Mouse (Mus musculus): Measurements from ENCODE around the gene Rps5. TPM values are rescaled to one million over a fixed set of nuclear protein-coding genes. Genes with fewer than 3 reads are reported as not detected.

Rps5 gene
- polyA plus RNA-seq, 1 experiment = 2,242 TPM

DNA sequence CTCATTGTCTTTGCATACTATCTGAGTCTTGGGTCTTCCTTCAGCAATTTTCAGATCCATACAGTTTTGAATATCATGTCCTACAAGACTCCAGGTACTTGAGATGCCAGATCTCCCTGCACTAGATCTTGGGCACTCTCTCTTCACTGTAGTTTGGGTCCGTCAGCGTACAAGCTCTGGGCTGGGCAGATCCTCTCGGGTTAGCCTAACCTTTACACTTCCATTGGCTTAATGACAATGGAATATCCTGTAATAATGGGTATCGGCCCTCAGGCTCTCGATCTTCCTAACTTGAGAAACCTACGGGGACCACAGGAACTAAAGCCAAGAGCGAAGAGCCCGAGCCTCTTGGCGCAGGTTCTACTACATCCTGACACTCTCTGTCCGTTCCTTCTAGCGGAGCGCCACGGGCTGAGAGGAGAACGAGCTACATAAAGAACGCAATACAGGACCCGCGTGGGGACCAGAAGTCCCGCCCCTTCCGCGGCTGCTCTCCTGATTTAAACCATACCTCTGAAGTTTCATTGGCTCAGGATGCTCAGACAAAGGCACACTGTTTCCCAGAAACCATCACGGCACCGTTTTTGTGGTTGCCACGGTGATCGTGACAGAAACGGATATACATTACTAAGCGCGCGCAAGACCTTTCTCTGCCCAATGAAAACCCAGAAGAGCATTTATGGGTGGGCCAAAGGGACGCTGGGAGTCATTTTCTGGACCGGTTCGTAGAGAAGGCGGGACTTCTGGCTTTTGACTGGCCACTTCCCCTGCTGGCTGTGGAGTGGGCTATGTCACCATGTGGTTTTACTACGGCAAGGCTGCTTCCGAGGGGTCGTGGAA is 27.2 kb downstream of the Rps5 start:
- 7% methylated on average over 35 of the region's 35 CpGs for WGBS
- TF ChIP-seq POLR2A (IDR thresholded peaks at IDR 0.05; ENCODE audit: low read depth, low read length) (peak; percentile 43; the same call in 1 of the 2 replicates), CTCF (IDR thresholded peaks at IDR 0.05; ENCODE audit: extremely low read depth, insufficient read length, insufficient replicate concordance, low read depth, low read length) (no peak)

GRCm38 (mm10) chr7:12949872-12950229 is 27.8 kb downstream of the Rps5 start:
- 1% methylated on average over 16 of the region's 16 CpGs for WGBS
- no peak for TF ChIP-seq CTCF (IDR thresholded peaks at IDR 0.05; ENCODE audit: extremely low read depth, insufficient read length, insufficient replicate concordance, low read depth, low read length)
- Histone ChIP-seq H3K27me3 (ENCODE audit: control insufficient read depth, insufficient read depth, low read length) (no peaks in the 10 kb centered on the region), H3K36me3 (ENCODE audit: control insufficient read depth, insufficient read depth, low read length) (no peaks in the 10 kb centered on the region), H3K4me1 (ENCODE audit: control insufficient read depth, insufficient read depth, insufficient read length, low read length) (peaks cover 4% of the 10 kb centered on the region; the same call in 1 of the 2 replicates), H3K4me3 (ENCODE audit: low read depth, low read length) (peak overlapping the region; percentile 86), H3K27ac (ENCODE audit: insufficient read depth, low read depth, low read length) (peak overlapping the region; percentile 75)

More for the DNA sequence above, 27.2 kb downstream of the Rps5 start:
- peak overlapping the region; percentile 86 for H3K4me3 ChIP-seq (ENCODE audit: low read depth, low read length)
- H3K27me3 ChIP-seq (ENCODE audit: control insufficient read depth, insufficient read depth, low read length) = no peaks in the 10 kb centered on the region
- H3K4me1 ChIP-seq (ENCODE audit: control insufficient read depth, insufficient read depth, insufficient read length, low read length) = peaks cover 4% of the 10 kb centered on the region; the same call in 1 of the 2 replicates
- H3K27ac ChIP-seq (ENCODE audit: insufficient read depth, low read depth, low read length) = peak overlapping the region; percentile 75
- no peaks in the 10 kb centered on the region for H3K36me3 ChIP-seq (ENCODE audit: control insufficient read depth, insufficient read depth, low read length)

DNA sequence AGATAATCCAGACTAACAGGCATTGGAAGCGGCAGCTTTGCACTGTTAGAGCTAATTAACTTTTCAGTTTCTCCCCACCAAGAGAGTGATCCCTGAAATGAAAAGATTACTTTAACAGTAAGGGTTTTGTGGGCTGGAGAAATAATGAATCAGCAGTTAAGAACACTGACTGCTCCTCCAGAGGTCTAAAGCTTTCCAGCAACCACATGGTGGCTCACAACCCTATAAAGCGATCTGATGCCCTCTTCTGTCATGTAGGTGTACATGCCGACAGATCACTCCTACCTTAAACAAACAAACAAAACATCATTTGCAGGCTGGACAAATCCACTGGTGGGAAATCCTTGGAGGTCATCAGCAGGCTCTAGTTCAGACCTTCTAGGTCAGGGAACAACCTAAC is 32.8 kb downstream of the Rps5 start:
- H3K4me3 ChIP-seq (ENCODE audit: low read depth, low read length) = no peak overlapping the region
- peaks cover 4% of the 10 kb centered on the region; the same call in 1 of the 2 replicates for H3K4me1 ChIP-seq (ENCODE audit: control insufficient read depth, insufficient read depth, insufficient read length, low read length)
- no peaks in the 10 kb centered on the region for H3K27me3 ChIP-seq (ENCODE audit: control insufficient read depth, insufficient read depth, low read length)
- H3K27ac ChIP-seq (ENCODE audit: insufficient read depth, low read depth, low read length) = no peak overlapping the region
- no peaks in the 10 kb centered on the region for H3K36me3 ChIP-seq (ENCODE audit: control insufficient read depth, insufficient read depth, low read length)
- WGBS = 36% methylated on average over 3 of the region's 3 CpGs
- TF ChIP-seq POLR2A (IDR thresholded peaks at IDR 0.05; ENCODE audit: low read depth, low read length) (no peak), CTCF (IDR thresholded peaks at IDR 0.05; ENCODE audit: extremely low read depth, insufficient read length, insufficient replicate concordance, low read depth, low read length) (no peak)

DNA sequence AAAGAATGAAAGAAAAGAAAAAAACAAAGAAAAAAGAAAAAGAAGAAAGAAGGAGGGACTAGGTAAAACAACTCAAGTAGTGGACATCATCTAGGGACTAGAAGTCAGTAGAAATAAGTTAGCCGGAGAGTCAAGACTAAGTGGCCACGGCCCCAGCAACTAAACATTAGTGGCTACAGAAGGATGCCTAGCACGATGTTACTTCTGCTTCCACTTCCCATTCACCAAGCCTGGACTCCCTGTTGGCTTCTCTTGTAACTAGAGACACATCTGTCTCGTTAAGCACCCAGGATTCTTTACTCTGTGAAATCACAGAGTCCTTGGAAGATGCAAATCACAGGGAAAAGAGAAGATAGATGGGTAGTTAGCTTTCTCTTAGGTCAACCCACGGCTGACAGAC is 35.4 kb downstream of the Rps5 start:
- Histone ChIP-seq H3K36me3 (ENCODE audit: control insufficient read depth, insufficient read depth, low read length) (no peaks in the 10 kb centered on the region), H3K4me1 (ENCODE audit: control insufficient read depth, insufficient read depth, insufficient read length, low read length) (peaks cover 3% of the 10 kb centered on the region; the same call in 1 of the 2 replicates), H3K4me3 (ENCODE audit: low read depth, low read length) (no peak overlapping the region), H3K27ac (ENCODE audit: insufficient read depth, low read depth, low read length) (no peak overlapping the region), H3K27me3 (ENCODE audit: control insufficient read depth, insufficient read depth, low read length) (no peaks in the 10 kb centered on the region)
- WGBS = 81% methylated on average over 5 of the region's 5 CpGs
- TF ChIP-seq CTCF (IDR thresholded peaks at IDR 0.05; ENCODE audit: extremely low read depth, insufficient read length, insufficient replicate concordance, low read depth, low read length) (no peak), POLR2A (IDR thresholded peaks at IDR 0.05; ENCODE audit: low read depth, low read length) (no peak)

DNA sequence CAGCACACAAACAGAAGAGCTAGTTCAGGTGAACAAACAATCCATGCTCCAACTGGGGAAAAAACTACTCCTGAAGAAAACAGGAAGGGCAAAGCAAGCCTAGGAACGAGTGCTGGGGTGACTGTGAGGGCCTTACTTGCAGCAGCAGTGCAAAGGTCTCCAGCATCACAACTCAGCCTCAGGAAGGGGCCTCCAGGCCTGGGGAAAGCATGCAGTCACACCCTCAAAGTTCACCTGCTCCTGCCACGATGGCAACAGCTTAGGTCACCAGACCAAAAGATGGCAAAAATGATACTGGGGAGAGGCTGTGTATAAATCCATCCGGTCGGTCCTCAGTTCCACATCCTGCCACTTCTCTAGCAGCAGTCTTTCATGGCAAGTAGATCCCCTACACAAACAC is 36.9 kb downstream of the Rps5 start:
- Histone ChIP-seq H3K27me3 (ENCODE audit: control insufficient read depth, insufficient read depth, low read length) (no peaks in the 10 kb centered on the region), H3K27ac (ENCODE audit: insufficient read depth, low read depth, low read length) (no peak overlapping the region), H3K36me3 (ENCODE audit: control insufficient read depth, insufficient read depth, low read length) (no peaks in the 10 kb centered on the region), H3K4me3 (ENCODE audit: low read depth, low read length) (no peak overlapping the region), H3K4me1 (ENCODE audit: control insufficient read depth, insufficient read depth, insufficient read length, low read length) (peaks cover 3% of the 10 kb centered on the region; the same call in 1 of the 2 replicates)
- WGBS = 42% methylated on average over 4 of the region's 4 CpGs
- TF ChIP-seq CTCF (IDR thresholded peaks at IDR 0.05; ENCODE audit: extremely low read depth, insufficient read length, insufficient replicate concordance, low read depth, low read length) (no peak), POLR2A (IDR thresholded peaks at IDR 0.05; ENCODE audit: low read depth, low read length) (no peak)

DNA sequence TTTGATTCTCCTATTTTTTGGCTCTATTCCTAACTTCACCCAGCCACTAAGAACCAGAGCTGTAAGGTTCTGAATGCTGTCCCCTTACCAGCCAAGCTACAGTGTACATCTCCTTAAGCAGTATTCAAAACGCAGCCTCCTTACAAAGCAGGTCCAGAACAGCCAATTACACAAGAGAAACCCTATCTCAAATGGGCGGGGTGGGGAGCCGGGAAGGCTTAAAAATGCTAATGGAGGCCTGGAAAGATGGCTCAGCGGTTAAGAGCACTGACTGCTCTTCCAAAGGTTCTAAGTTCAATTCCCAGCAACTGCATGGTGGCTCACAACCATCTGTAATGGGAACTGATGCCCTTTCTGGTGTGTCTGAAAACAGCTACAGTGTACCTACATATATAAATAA is 37.6 kb downstream of the Rps5 start:
- TF ChIP-seq CTCF (IDR thresholded peaks at IDR 0.05; ENCODE audit: extremely low read depth, insufficient read length, insufficient replicate concordance, low read depth, low read length) = no peak
- TF ChIP-seq POLR2A (IDR thresholded peaks at IDR 0.05; ENCODE audit: low read depth, low read length) = no peak
- Histone ChIP-seq H3K4me1 (ENCODE audit: control insufficient read depth, insufficient read depth, insufficient read length, low read length) (peaks cover 3% of the 10 kb centered on the region; the same call in 1 of the 2 replicates), H3K27me3 (ENCODE audit: control insufficient read depth, insufficient read depth, low read length) (no peaks in the 10 kb centered on the region), H3K27ac (ENCODE audit: insufficient read depth, low read depth, low read length) (no peak overlapping the region), H3K4me3 (ENCODE audit: low read depth, low read length) (no peak overlapping the region), H3K36me3 (ENCODE audit: control insufficient read depth, insufficient read depth, low read length) (no peaks in the 10 kb centered on the region)
- WGBS = 61% methylated on average over 4 of the region's 4 CpGs

DNA sequence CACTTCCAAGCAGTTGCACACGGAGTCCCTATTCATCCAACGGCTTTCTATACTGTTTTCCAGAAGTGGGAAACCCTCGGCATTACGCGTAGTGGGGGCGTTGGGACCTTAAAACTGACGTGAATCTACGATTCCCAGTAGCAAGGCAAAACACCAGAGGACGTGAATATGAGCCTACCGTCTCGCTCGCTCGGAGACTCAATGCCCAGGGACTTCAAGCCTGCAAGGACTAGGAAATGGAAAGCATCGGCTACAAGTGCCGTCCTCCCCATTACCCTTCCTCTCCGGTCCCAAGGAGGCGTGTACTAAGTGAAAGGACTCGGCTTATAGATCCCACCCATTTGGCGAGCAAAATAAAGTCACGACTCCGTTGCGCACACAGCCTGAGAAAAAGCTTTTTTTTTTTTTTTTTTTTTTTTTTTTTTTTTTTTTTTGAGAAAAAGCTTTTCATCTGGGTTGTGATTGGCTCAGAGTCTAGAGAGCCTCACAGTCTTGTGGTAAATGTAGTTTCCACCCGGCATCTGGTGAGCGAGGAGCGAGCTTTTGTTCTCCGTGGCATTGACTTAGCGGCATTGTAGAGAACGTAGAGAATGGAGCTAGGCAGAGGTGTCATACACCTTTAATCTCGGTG is 39.5 kb downstream of the Rps5 start:
- no peak; the same call in 1 of the 2 replicates for TF ChIP-seq POLR2A (IDR thresholded peaks at IDR 0.05; ENCODE audit: low read depth, low read length)
- TF ChIP-seq CTCF (IDR thresholded peaks at IDR 0.05; ENCODE audit: extremely low read depth, insufficient read length, insufficient replicate concordance, low read depth, low read length) = no peak
- peaks cover 9% of the 10 kb centered on the region; the same call in 1 of the 2 replicates for H3K4me1 ChIP-seq (ENCODE audit: control insufficient read depth, insufficient read depth, insufficient read length, low read length)
- no peaks in the 10 kb centered on the region for H3K36me3 ChIP-seq (ENCODE audit: control insufficient read depth, insufficient read depth, low read length)
- H3K27ac ChIP-seq (ENCODE audit: insufficient read depth, low read depth, low read length) = peak overlapping the region; percentile 85
- H3K27me3 ChIP-seq (ENCODE audit: control insufficient read depth, insufficient read depth, low read length) = no peaks in the 10 kb centered on the region
- 4% methylated on average over 29 of the region's 29 CpGs for WGBS
- peak overlapping the region; percentile 65 for H3K4me3 ChIP-seq (ENCODE audit: low read depth, low read length)
